Mouse (Mus musculus): ENCODE results near the gene Rab38.

Rab38 gene

GRCm38 (mm10) chr7:88429786-88430691 is at the start of gene Rab38:
Gene Rab38 (plus strand): TSS chr7:88430273.
- peak; percentile 2 to 3 for DNase-seq (ENCODE audit: low spot score in 2 of 2)

GRCm38 (mm10) chr7:88394568-88394967 is 35.5 kb upstream of the Rab38 start:
- DNase-seq (ENCODE audit: low spot score in 2 of 2): no peak

DNA sequence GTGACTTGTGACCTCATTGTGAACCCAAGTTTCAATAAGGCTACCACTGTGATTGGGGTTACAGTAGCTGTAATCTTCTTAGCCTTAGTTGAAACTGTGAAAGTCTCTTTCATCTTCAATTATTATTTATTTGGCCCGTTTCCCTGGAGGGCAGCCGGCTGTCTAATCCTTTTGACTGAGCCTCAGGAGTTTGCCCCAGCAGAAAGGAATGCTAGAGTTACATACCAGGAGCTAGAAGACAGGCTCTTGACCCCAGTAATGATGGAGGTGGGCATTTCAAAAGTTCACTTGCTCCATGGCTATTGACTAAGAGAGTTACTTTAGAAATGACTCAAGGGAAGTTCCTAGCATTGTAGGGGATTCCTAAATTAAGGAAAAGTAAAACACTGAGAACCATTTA is 34.3 kb upstream of the Rab38 start:
- no peak for DNase-seq (ENCODE audit: low spot score in 2 of 2)

DNA sequence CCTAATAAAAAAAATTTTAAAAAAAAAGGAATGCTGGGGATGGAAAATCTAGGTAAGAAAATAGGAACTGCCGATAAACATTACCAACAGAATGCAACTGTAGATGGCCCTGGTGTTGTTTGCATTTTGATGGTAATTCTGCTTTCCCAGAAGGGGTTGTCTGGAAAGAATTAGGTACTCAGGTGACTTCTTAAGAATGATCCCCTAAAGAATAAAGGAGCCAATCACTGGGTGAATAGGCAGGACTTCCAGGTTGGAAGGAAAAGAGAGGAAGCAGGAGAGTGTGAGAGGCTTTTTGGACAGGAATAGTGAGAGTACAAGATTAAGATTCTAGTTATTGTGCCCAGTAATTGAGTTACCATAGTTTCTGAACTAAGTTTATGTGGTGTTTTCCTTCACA is 24.8 kb upstream of the Rab38 start:
- no peak for DNase-seq (ENCODE audit: low spot score in 2 of 2)

DNA sequence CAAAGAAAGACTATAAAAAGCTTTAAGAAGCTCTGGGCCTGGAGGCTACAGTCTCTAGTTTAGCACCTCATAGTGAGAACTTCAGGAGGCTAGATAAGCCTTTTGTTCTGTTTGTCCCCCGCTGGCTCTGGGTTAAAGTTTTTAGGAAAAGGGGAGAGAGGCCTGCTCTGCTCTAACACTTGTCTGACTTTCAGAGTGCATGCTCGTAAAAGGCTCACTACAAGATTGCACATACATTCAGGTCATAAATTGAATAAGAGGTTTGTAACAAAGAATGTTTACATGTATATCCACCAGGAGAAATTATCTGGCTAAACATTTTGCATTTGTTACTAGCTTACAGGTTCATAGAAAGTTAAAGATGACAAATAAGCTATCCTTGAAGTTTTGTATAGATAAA is 23.6 kb upstream of the Rab38 start:
- no peak for DNase-seq (ENCODE audit: low spot score in 2 of 2)

- DNase-seq (ENCODE audit: low spot score in 2 of 2): no peak
Measured at GRCm38 (mm10) chr7:88421821-88422220, 8.3 kb upstream of the Rab38 start.

DNA sequence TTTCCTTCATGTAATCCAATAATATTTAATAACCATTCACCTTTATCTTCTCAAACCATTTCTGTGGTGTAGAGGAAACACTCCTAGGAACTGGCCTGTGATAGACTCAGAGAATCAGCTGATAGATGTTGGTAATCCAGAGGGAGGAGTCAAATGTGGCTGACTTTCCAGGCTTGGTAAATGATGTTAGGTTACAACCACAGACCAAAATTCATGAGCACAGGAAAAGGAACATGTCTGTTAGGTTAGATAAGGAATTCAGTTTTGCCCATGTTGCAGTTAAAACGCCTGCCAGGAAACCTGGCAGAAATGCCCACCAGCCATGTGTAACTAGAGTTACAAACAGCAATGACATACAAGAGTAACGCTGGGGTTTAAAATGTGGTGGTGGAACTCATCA is 6.2 kb upstream of the Rab38 start:
- no peak for DNase-seq (ENCODE audit: low spot score in 2 of 2)

- no peak for DNase-seq (ENCODE audit: low spot score in 2 of 2)
Measured at GRCm38 (mm10) chr7:88425744-88426143, 4.3 kb upstream of the Rab38 start.

GRCm38 (mm10) chr7:88427484-88427883 is 2.6 kb upstream of the Rab38 start:
- no peak for DNase-seq (ENCODE audit: low spot score in 2 of 2)

- no peak for DNase-seq (ENCODE audit: low spot score in 2 of 2)
Measured at GRCm38 (mm10) chr7:88430692-88431084, 615 bp downstream of the Rab38 start.

- no peak for DNase-seq (ENCODE audit: low spot score in 2 of 2)
Measured at GRCm38 (mm10) chr7:88440301-88440700, 10.2 kb downstream of the Rab38 start.

- no peak for DNase-seq (ENCODE audit: low spot score in 2 of 2)
Measured at GRCm38 (mm10) chr7:88442649-88443048, 12.6 kb downstream of the Rab38 start.

DNA sequence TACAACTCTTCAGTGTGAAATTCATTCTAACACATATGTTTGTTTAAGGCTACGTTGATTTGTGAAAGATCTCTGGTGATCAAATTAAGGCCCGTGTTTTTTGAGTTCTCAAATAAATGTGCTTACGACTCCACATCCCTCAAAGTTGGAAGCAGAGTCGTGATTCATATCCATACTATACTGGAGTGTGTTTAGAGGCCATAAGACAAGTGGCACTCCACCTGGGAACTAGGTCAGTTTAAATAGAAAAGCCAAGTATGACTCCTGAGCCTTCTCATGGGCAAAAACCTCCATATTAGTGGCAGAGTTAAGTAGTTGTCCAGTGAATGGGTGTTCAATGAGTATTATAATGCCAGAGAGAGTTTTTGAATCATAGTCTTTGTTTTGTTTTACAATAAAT is 13.4 kb downstream of the Rab38 start:
- no peak for DNase-seq (ENCODE audit: low spot score in 2 of 2)

DNA sequence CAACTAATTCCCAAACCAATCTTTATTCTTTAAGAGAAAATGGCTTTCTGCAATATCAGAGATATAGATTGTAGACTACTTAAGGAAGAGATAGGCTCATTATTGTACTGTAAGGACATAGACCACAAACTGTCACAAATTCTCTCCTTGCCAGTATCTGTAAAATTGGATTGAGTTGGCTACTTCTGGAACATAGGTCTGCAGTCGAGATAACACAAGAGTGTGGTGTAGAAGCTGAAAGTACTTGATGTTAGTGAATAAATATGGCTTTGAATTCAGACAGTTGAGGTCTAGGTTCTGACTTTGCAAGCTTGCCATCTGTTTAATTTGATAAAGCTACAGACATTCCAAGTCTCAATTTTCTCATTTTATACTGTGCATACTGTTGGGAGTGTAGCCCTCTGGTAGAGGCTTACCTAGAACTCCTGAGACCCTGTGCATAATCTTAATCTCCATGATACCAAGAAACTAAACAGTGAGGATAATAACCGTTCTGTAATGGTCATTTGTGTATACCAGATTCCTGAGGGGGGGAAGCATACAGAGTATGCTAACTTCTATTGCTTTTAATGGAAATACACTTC is 15.3 kb downstream of the Rab38 start:
- no peak for DNase-seq (ENCODE audit: low spot score in 2 of 2)

GRCm38 (mm10) chr7:88453234-88453633 is 23.2 kb downstream of the Rab38 start:
- no peak for DNase-seq (ENCODE audit: low spot score in 2 of 2)

DNA sequence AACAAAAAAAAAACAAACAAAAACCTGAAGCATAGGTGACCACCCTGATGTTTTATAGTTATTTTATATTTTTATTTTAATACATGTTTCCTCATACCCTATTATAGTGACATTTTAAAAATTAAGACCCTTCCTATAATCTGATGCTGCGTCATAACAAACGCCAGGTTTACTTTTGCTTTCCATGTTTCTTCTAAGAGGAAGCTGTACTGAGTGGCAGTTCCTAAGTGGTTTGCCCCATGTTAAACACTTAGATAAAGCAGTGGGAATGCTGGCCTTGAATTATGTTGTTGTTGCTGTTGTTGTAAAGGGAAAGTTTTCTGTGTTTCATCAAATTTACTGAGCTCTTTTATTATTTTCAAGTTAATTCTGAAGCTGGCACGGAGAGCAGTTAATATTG is 27.8 kb downstream of the Rab38 start:
- DNase-seq (ENCODE audit: low spot score in 2 of 2): no peak

DNA sequence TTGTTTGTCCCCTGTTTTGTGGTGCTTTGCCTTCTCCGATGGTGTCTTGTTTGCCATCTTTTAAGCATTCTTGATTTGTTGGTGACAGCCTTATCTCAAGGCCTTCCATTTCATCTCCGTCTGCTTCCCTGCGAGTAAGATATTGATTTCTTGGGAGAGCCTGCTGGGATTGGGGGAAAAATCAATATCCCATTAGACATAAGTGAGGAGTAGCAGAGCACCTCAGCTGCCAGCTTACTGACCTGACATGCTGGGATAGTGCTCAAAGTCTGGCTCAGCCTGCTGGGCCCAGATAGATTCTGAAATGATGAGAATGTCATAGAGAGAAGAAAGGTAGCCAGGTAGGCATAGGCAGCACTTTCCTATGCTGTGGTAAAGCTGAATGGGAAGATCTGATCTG is 37.7 kb downstream of the Rab38 start:
- no peak for DNase-seq (ENCODE audit: low spot score in 2 of 2)

GRCm38 (mm10) chr7:88482110-88482619 is 52.1 kb downstream of the Rab38 start:
- no peak for DNase-seq (ENCODE audit: low spot score in 2 of 2)

DNA sequence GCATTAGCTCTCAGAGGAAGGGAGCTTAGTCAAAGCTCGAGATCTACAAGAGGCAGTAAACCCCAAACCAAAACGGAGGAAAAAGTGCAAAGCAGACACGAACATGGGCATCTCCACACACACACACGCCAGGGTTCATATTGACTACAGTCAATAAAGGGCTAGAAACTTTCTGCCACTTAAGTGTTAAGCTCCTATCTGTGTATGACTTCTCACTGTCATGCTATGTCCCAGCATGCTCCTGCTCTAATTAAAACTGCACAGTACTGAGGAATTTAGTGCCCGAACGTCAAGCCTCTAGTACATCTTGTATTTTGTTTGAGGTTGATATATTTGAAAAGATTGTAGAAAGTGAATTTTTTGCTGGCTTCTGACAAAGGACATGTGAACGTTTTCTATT is 52.6 kb downstream of the Rab38 start:
- no peak for DNase-seq (ENCODE audit: low spot score in 2 of 2)

DNA sequence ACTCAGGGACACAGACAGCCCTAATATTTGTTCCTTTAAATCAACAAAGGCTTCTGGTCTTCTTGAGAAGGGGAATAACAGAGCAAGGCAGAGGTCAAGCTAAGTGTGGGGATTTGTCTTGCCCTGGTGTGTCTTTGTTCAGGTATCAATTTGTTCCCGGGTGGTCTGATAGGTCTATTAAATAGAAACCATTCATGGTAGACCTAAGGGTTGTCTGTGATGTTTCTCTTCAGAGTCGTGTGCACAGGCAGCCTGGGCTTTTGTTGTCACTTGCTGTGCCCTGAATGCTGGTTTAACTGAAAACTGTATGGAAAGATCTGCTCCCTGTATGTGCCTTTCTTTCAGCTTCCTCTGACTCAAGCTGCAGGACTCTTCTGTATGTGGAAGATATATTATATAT is 60.9 kb downstream of the Rab38 start:
- DNase-seq (ENCODE audit: low spot score in 2 of 2): no peak

DNA sequence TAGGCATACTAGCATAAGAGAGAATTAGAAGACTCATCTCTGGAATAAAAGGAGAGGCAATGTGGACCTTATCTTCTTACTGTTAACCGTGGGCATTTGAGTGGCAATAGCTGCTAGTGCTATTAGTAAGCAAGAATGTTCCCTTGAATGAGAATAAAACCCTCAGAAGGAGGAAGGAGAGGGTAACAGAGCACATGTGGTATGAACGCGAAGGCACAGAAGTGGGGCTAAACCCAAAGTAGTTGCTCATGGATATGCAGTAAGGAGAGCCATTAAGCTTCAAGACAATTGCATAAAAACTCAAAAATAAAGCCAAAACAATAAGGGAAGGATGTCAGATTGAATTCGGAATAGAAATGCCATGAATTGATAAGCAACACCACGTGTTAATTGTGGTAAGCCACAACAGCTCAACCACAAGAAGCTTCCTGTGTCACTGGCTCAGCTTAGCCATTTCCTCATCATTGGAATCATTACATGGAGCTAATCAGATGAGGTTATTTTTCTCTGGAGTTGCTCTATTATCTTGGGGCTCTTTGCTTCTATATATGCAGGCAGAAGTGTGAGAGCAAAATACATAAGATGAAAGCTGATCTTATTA is 72.2 kb downstream of the Rab38 start:
- no peak for DNase-seq (ENCODE audit: low spot score in 2 of 2)

- no peak for DNase-seq (ENCODE audit: low spot score in 2 of 2)
Measured at GRCm38 (mm10) chr7:88509748-88510147, 79.7 kb downstream of the Rab38 start.

- no peak for DNase-seq (ENCODE audit: low spot score in 2 of 2)
Measured at GRCm38 (mm10) chr7:88522481-88522880, 92.4 kb downstream of the Rab38 start.

All from spleen, postnatal 36 days (tissue).